Mouse (Mus musculus): ENCODE results near the gene Sox5. TPM values are rescaled to one million over a fixed set of nuclear protein-coding genes. Genes with fewer than 3 reads are reported as not detected.
A peak's percentile ranks its signal among the peaks of the same experiment; 100 is the strongest.

The Sox5 gene
- polyA plus RNA-seq, 1 experiment from 2014 or later: 38.9 TPM

GRCm38 (mm10) chr6:144485578-144485977, 296.2 kb downstream of the Sox5 start:
- no peaks in the 10 kb centered on the region for H3K36me3 ChIP-seq
- peaks cover 12% of the 10 kb centered on the region for H3K4me1 ChIP-seq (replicated peaks)
- H3K4me2 ChIP-seq: no peak overlapping the region
- H3K27me3 ChIP-seq: no peaks in the 10 kb centered on the region
- H3K4me3 ChIP-seq: no peak overlapping the region
- no peak overlapping the region for H3K9ac ChIP-seq
- no peak for ATAC-seq (ENCODE audit: low FRiP score, low read depth)
- H3K9me3 ChIP-seq: 0 out of 2 replicates have a peak, but pooled peaks cover 5% of the 10 kb centered on the region
- no peak overlapping the region for H3K27ac ChIP-seq (replicated peaks)
- WGBS: 94% methylated on average over 6 of the region's 6 CpGs

GRCm38 (mm10) chr6:144483166-144483565, 298.6 kb downstream of the Sox5 start:
- Histone ChIP-seq H3K4me3 (no peak overlapping the region), H3K27ac (replicated peaks) (no peak overlapping the region), H3K9ac (no peak overlapping the region), H3K36me3 (no peaks in the 10 kb centered on the region), H3K4me2 (no peak overlapping the region), H3K9me3 (no peaks in the 10 kb centered on the region), H3K27me3 (0 out of 2 replicates have a peak, but pooled peaks cover 3% of the 10 kb centered on the region), H3K4me1 (replicated peaks) (peaks cover 12% of the 10 kb centered on the region)
- ATAC-seq (ENCODE audit: low FRiP score, low read depth): no peak
- 83% methylated on average over 4 of the region's 4 CpGs for WGBS

- 10% methylated on average over 5 of the region's 5 CpGs for WGBS
- peak; percentile 86 for ATAC-seq (ENCODE audit: low FRiP score, low read depth)
These were observed 300.9 kb downstream of the Sox5 start for GRCm38 (mm10) chr6:144480648-144481528.

GRCm38 (mm10) chr6:144479861-144480260, 301.9 kb downstream of the Sox5 start:
- ATAC-seq (ENCODE audit: low FRiP score, low read depth): no peak
- no peaks in the 10 kb centered on the region for H3K36me3 ChIP-seq
- 31% methylated on average over 4 of the region's 4 CpGs for WGBS

More at GRCm38 (mm10) chr6:144480648-144481528, 300.9 kb downstream of the Sox5 start:
- H3K4me2 ChIP-seq: no peak overlapping the region
- no peaks in the 10 kb centered on the region for H3K36me3 ChIP-seq
- H3K9me3 ChIP-seq: no peaks in the 10 kb centered on the region
- no peak overlapping the region for H3K27ac ChIP-seq (replicated peaks)
- no peak overlapping the region for H3K4me3 ChIP-seq
- peaks cover 16% of the 10 kb centered on the region for H3K4me1 ChIP-seq (replicated peaks)
- H3K27me3 ChIP-seq: 0 out of 2 replicates have a peak, but pooled peaks cover 3% of the 10 kb centered on the region
- no peak overlapping the region for H3K9ac ChIP-seq

GRCm38 (mm10) chr6:144477287-144478064, 304.3 kb downstream of the Sox5 start:
- Histone ChIP-seq H3K9ac (no peak overlapping the region), H3K36me3 (no peaks in the 10 kb centered on the region), H3K4me3 (no peak overlapping the region), H3K27ac (replicated peaks) (peak overlapping the region; percentile 55; the same call in 1 of the 2 replicates), H3K4me1 (replicated peaks) (peaks cover 16% of the 10 kb centered on the region), H3K4me2 (no peak overlapping the region), H3K27me3 (0 out of 2 replicates have a peak, but pooled peaks cover 3% of the 10 kb centered on the region), H3K9me3 (no peaks in the 10 kb centered on the region)
- WGBS: 53% methylated on average over 16 of the region's 16 CpGs
- ATAC-seq (ENCODE audit: low FRiP score, low read depth): no peak

More at GRCm38 (mm10) chr6:144479861-144480260, 301.9 kb downstream of the Sox5 start:
- Histone ChIP-seq H3K27ac (replicated peaks) (no peak overlapping the region), H3K9me3 (no peaks in the 10 kb centered on the region), H3K4me1 (replicated peaks) (peaks cover 16% of the 10 kb centered on the region), H3K9ac (no peak overlapping the region), H3K4me2 (no peak overlapping the region), H3K27me3 (0 out of 2 replicates have a peak, but pooled peaks cover 3% of the 10 kb centered on the region), H3K4me3 (no peak overlapping the region)

GRCm38 (mm10) chr6:144473437-144473836, 308.3 kb downstream of the Sox5 start:
- H3K9ac ChIP-seq: no peak overlapping the region
- H3K36me3 ChIP-seq: no peaks in the 10 kb centered on the region
- H3K4me1 ChIP-seq (replicated peaks): 0 out of 2 replicates have a peak, but pooled peaks cover 4% of the 10 kb centered on the region
- no peaks in the 10 kb centered on the region for H3K27me3 ChIP-seq
- no peak overlapping the region for H3K4me2 ChIP-seq
- H3K9me3 ChIP-seq: no peaks in the 10 kb centered on the region
- no peak overlapping the region for H3K27ac ChIP-seq (replicated peaks)
- 67% methylated on average over 7 of the region's 7 CpGs for WGBS
- no peak overlapping the region for H3K4me3 ChIP-seq
- ATAC-seq (ENCODE audit: low FRiP score, low read depth): no peak

GRCm38 (mm10) chr6:144472089-144472900, 309.5 kb downstream of the Sox5 start:
- 0 out of 2 replicates have a peak, but pooled peaks cover 3% of the 10 kb centered on the region for H3K4me1 ChIP-seq (replicated peaks)
- H3K9ac ChIP-seq: no peak overlapping the region
- H3K27ac ChIP-seq (replicated peaks): no peak overlapping the region
- no peak for ATAC-seq (ENCODE audit: low FRiP score, low read depth)
- WGBS: 64% methylated on average over 14 of the region's 14 CpGs
- no peak overlapping the region for H3K4me3 ChIP-seq
- H3K4me2 ChIP-seq: no peak overlapping the region
- no peaks in the 10 kb centered on the region for H3K9me3 ChIP-seq
- no peaks in the 10 kb centered on the region for H3K27me3 ChIP-seq
- H3K36me3 ChIP-seq: no peaks in the 10 kb centered on the region

- H3K4me1 ChIP-seq (replicated peaks): no peaks in the 10 kb centered on the region
- no peaks in the 10 kb centered on the region for H3K36me3 ChIP-seq
- no peaks in the 10 kb centered on the region for H3K27me3 ChIP-seq
- H3K27ac ChIP-seq (replicated peaks): no peak overlapping the region
- 64% methylated on average over 15 of the region's 15 CpGs for WGBS
- no peak overlapping the region for H3K9ac ChIP-seq
- no peak overlapping the region for H3K4me2 ChIP-seq
- H3K9me3 ChIP-seq: no peaks in the 10 kb centered on the region
- ATAC-seq (ENCODE audit: low FRiP score, low read depth): no peak
- H3K4me3 ChIP-seq: no peak overlapping the region
These were observed 315.1 kb downstream of the Sox5 start for GRCm38 (mm10) chr6:144466711-144467110.

- no peak overlapping the region for H3K4me2 ChIP-seq
- no peaks in the 10 kb centered on the region for H3K9me3 ChIP-seq
- no peak overlapping the region for H3K4me3 ChIP-seq
- no peak overlapping the region for H3K9ac ChIP-seq
- no peak for ATAC-seq (ENCODE audit: low FRiP score, low read depth)
- no peaks in the 10 kb centered on the region for H3K36me3 ChIP-seq
- H3K4me1 ChIP-seq (replicated peaks): no peaks in the 10 kb centered on the region
- H3K27ac ChIP-seq (replicated peaks): no peak overlapping the region
- H3K27me3 ChIP-seq: no peaks in the 10 kb centered on the region
- 91% methylated on average over 6 of the region's 6 CpGs for WGBS
These were observed 318.1 kb downstream of the Sox5 start for GRCm38 (mm10) chr6:144463691-144464090.

- Histone ChIP-seq H3K36me3 (no peaks in the 10 kb centered on the region), H3K27me3 (no peaks in the 10 kb centered on the region), H3K9me3 (no peaks in the 10 kb centered on the region), H3K4me1 (replicated peaks) (no peaks in the 10 kb centered on the region), H3K9ac (no peak overlapping the region), H3K4me2 (no peak overlapping the region), H3K4me3 (no peak overlapping the region), H3K27ac (replicated peaks) (no peak overlapping the region)
- WGBS: 88% methylated on average over 5 of the region's 5 CpGs
- no peak for ATAC-seq (ENCODE audit: low FRiP score, low read depth)
These were observed 318.5 kb downstream of the Sox5 start for GRCm38 (mm10) chr6:144463274-144463673.

GRCm38 (mm10) chr6:144459486-144459885, 322.3 kb downstream of the Sox5 start:
- Histone ChIP-seq H3K4me3 (no peak overlapping the region), H3K27ac (replicated peaks) (no peak overlapping the region), H3K9ac (no peak overlapping the region), H3K27me3 (no peaks in the 10 kb centered on the region), H3K36me3 (no peaks in the 10 kb centered on the region), H3K4me1 (replicated peaks) (0 out of 2 replicates have a peak, but pooled peaks cover 3% of the 10 kb centered on the region), H3K9me3 (no peaks in the 10 kb centered on the region), H3K4me2 (no peak overlapping the region)
- ATAC-seq (ENCODE audit: low FRiP score, low read depth): no peak
- WGBS: 88% methylated on average over 8 of the region's 8 CpGs

All from hindbrain, embryonic 15.5 days (tissue).